Mouse (Mus musculus): ENCODE measurements around the gene Mnd1.

DNA sequence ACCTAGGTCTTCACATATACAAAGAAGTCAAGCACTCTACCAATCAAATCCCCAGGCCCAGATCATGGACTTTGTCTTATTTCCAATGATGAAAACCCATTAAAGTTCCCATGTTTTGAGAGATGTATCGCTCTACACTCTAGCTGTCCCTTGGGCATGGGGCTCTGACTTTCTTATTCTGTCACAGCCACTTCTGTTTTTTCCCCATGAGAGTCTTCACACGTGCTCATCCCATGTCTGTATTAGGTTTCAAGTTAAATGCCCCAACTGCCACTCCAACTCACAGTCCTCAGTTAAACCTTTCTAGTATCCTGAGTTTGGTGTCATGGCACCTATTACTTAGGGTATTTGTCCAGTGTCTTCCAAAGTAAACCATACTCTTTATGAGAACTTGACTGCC lies 80.8 kb downstream of the Mnd1 start:
- no peak for TF ChIP-seq POLR2A (IDR thresholded peaks at IDR 0.05; ENCODE audit: insufficient read length, low read depth)
- no peak for TF ChIP-seq MAX (IDR thresholded peaks at IDR 0.05; ENCODE audit: low read depth)
- no peak for TF ChIP-seq POLR2AphosphoS2 (IDR thresholded peaks at IDR 0.05; ENCODE audit: insufficient read length, low read depth)
- no peak for TF ChIP-seq MYOD1 (IDR thresholded peaks at IDR 0.05; ENCODE audit: control insufficient read depth in 1 of 3, insufficient read length in 2 of 3, low read depth in 2 of 3)
- TF ChIP-seq TCF12 (IDR thresholded peaks at IDR 0.05; ENCODE audit: insufficient read depth, poor library complexity, severe bottlenecking), result no peak
- no peak for TF ChIP-seq USF1 (IDR thresholded peaks at IDR 0.05; ENCODE audit: low read depth)
- no peak for TF ChIP-seq TCF3 (IDR thresholded peaks at IDR 0.05; ENCODE audit: insufficient read length, low read depth)
- no peak for TF ChIP-seq MYOG (IDR thresholded peaks at IDR 0.05; ENCODE audit: control insufficient read depth in 1 of 3, insufficient read depth in 1 of 3, insufficient read length in 2 of 3, low read depth in 2 of 3)
